Mouse (Mus musculus) heart, adult 9 months (tissue): ENCODE measurements around the gene Hoga1.

Source experiments
- DNase-seq, 2 experiments: peaks; one replicate each; pipeline ENCODE4 v3.0.0; 2022; ENCODE audit warnings: low spot score in 2 of 2

Hoga1 gene

DNA sequence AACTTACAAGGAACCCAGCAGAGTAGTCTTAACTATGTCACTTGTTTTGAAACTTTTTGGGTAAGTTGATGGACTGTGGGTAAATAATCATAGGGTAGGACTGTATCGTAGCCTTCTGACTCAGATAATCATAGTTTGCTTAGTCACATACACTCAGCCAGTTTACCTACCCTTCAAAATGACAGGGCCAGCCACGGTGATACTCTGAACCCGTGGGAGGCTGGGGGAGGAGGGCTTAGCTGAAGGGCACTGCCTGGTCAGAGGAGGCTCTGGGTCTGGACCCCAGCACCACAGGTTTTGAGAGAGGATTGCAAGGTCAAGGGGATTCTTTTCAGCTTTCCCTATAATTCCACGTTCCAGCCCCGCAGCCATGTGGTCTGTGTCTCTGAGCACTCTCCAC lies 73.2 kb downstream of the Hoga1 start:
- no peak for DNase-seq

DNA sequence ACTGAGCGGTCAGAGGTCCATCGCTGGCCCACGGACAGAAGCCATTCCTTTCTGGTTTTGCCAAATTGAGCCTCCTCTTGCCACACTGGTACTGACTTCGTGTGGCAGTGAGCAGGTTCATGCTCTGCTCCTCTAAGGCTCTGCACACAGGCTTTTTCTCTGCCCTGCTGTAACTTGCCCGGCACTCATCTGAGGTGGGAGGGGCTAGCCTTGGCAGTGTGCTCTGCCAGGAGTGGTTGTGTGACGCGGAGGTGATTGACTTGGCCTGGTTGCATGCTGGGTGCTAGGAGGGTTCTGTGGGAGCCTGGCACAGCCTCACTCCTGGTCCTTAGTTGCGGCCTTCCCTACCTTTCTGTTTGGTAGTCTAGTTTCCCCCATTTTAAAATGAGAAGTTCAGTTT lies 75.0 kb downstream of the Hoga1 start:
- no peak for DNase-seq
